Mouse (Mus musculus) ovary, postnatal 10 days (tissue): ENCODE measurements around the gene Hsd17b1.

Experiments used
- DNase-seq: peaks from one replicate; pipeline ENCODE4 v3.0.0; 2022; ENCODE audit warnings: low spot score

Hsd17b1 gene

GRCm38 (mm10) chr11:101061049-101061448 lies 17.2 kb upstream of the Hsd17b1 start:
- no peak for DNase-seq

DNA sequence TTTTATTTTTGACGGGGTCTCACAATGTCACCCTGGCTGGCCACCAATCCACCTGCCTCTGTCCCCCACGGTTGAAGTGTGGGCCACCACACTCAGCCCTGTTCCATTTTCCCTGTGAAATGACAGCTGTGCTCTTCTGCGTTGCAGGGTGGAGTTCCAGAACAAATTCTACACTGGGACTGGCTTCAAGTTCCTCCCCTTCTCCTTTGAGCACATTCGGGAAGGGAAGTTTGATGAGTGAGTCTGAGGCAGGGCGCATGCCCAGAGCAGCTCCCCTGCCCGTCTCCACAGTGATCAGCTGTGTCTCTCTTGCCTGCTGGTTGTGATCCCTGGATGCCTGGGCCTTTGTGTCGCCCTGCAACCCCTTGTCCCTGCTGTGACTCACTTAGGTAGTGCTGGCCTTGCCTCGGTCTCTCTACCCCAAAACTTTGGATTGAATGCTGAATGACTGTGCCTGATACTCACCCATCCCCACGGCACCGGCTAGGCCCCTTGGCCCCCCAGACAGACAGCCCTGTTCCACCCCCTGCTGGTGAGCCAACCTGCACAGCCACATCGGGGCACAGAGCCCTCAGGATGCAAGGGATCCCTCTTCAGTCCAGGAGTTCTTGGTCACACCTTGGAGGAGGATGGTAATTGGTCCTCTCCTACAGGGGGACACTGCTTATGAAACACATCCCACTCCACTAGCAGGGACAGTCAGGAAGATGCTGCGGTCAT lies 15.9 kb upstream of the Hsd17b1 start:
- no peak for DNase-seq

DNA sequence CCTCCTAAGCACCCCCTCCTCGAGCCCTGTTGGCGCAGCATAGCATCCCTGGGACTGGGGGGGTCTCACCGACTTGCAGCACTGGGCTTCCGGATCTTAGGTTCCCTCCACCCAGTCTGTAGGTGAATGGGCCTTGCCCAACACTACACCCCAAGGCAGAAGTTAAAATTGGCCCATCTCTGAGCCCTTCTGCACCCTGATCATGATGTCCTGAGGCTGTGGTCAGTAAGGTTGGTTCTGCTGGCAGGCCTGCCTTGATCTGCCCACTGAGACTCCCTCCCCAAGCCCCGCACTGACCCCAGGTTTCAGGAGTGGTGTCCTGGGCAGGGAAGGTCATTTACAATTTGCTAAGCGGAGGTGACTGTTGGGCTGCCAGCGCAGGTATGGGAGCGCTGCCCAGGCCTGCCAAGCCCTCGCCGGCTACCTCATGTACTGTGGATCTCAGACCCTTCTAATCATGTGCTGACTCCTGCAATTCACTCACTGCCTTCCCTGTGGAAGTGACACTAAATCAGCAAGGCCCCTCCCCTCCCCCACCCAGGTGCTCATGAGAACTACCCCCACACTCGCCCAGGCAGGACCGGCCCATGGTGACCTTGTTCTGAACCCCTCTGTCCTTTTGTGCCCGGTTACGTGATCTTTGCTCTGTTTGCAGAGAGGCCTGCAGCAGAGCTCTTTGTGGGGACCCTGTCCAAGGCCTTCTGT lies 15.1 kb upstream of the Hsd17b1 start:
- no peak for DNase-seq

DNA sequence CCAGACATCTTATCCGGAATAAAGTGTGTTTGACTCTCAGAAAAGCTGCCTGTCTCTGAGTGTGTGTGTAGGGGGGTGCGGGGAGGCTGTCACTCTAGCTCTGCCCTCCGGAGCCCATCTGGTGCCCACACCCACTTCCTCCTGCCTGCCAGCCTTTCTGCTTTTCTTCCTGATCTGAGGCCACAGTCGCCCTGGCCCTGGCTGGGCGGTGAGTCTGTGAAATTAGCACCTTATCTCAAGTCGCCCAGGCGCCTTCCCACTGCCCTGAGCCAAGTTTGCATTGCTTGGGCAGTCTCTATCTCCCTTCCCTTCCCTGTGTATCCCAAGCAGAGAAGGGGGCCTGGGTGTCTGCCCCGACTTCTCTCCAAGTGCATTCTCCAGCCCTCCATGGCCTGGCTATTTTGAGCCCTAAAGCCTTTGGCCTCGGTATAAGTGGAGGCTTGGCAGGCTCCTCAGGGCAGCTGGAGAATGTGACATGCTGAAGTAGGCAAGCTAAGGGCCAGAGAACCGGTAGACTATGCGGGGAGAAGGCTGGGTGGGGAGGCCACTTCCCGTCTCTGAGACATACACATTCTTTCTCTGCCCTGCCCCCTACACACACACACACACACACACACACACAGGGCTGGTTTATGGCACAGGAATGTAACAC lies 14.4 kb upstream of the Hsd17b1 start:
- no peak for DNase-seq

GRCm38 (mm10) chr11:101064462-101064861 lies 13.7 kb upstream of the Hsd17b1 start:
- no peak for DNase-seq

DNA sequence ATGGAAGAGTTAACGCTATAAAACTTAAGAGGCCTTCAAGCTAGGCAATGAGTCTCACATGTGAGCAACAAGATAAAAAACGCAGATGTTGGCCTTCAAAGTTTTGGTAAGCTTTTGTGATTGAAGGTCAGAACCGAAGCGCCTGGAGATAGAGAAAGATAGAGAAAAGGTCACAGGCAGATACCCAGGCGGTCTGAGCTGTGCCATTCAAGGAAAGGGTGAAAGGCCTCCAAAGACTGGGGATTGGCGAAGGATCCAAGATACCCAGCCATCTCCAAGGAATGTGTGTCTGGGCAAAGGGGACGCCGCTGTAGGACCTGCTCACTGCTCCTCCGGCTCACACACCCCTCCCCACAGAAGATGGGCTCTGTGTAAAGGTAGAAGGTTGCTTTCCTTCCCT lies 13.2 kb upstream of the Hsd17b1 start:
- no peak for DNase-seq

GRCm38 (mm10) chr11:101066549-101067412 lies 11.4 kb upstream of the Hsd17b1 start:
- peak; percentile 83 for DNase-seq

DNA sequence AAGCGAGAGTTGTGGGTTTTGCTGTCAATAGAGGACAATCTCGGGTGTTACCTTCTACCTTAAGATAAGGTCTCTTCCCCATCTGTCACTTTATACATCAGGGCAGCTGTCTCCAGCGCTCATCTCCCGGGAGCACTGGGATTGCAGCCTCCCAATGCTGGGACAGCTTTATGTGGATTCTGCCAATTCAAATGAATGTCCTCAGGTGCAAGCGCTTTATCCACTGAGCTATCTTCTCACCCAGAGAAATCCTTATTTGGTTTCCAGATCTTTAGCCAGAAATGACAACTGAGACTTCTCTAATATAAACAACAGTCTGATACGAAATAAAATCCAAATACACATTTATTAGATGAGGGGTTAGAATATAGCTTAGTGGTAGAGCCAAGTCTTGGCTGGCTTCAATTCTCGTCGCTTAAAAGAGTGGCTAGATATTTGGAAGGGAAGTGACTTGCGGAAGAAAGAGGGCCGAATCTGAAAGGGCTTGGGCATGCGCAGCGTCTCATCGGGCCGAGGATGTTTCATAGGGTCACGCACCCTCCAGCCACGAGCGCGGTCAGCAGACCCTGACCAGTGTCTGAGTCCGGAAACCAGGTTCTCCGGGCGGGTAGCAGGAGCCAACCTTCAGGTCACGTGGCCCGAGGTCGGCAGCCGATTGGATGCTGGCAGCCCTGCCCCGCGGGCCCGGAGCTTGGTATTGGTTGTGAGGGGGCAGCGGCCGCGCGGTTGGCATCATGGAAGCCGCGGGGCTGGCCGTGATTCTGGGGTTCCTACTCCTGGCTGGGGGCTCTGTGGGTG lies 8.6 kb upstream of the Hsd17b1 start, which contains the start of gene Naglu:
TSS of gene Naglu (plus strand) at position 622 of the 798 bp plus-strand sequence.
- peak; percentile 93 for DNase-seq

DNA sequence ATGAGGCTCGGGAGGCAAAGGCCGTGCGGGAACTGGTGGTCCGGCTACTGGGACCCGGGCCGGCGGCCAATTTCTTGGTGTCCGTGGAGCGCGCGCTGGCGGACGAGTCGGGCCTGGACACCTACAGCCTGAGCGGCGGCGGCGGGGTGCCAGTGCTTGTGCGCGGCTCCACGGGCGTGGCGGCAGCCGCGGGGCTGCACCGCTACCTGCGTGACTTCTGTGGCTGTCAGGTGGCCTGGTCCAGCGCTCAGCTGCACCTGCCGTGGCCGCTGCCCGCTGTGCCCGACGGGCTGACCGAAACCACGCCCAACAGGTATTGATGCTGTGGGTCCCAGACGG lies 8.1 kb upstream of the Hsd17b1 start:
- DNase-seq = no peak

DNA sequence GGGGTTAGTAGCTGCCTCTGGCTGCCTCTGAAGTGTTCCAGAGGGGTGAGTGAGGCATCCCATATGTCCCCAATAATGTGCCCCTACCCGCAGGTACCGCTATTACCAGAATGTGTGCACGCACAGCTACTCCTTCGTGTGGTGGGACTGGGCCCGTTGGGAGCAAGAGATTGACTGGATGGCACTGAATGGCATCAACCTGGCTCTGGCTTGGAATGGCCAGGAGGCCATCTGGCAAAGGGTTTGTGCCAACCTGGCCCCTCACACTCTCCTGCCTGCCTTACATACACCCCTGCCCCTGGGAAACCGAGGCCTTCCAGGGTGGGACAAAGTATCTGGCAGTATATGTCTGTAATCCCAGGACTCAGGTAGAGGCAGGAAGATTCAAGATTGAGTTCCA lies 7.2 kb upstream of the Hsd17b1 start:
- DNase-seq = no peak

DNA sequence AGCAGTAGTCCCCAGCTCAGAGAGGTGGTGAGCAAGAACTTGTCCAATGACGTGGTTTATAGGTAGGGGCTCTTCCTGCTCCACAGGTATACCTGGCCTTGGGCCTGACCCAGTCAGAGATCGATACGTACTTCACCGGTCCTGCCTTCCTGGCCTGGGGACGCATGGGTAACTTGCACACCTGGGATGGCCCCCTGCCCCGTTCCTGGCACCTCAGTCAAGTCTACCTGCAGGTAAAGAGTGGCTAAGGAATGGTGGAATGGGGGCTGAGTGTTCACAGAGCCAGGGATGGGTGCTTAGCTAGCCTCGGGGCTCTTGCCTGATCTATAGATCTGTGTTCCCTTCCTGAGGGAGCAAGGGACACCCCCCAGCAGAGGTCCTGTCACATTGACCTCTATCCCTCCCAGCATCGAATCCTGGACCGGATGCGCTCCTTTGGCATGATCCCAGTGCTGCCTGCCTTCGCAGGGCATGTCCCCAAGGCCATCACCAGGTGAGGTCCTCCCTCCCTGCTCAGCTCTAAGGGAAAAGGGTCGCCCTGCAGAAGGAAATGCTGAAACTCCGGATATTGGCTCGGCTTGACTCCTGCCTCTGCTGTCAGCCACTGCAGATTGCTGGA lies 6.3 kb upstream of the Hsd17b1 start:
- no peak for DNase-seq

DNA sequence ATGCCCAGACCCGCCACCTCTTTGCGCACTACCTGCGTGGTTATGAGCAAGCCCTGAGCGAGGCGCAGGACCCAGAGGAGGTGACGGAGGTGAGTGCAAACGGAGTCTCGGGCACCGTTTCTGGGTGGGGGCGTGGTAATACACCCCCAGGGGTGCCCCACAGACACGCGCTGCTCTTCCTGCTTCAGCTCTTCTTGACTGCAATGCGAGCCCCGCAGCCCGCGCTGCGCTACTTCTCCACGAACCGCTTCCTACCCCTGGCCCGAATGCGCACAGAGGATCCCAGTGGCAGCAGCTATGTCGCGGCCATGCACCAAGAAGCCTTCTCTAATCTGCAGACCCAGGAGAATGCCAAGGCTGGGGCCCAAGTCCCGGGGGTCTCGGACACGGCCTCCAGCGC lies 1.5 kb downstream of the Hsd17b1 start:
- no peak for DNase-seq

GRCm38 (mm10) chr11:101080421-101080820 lies 2.2 kb downstream of the Hsd17b1 start:
- DNase-seq = no peak

DNA sequence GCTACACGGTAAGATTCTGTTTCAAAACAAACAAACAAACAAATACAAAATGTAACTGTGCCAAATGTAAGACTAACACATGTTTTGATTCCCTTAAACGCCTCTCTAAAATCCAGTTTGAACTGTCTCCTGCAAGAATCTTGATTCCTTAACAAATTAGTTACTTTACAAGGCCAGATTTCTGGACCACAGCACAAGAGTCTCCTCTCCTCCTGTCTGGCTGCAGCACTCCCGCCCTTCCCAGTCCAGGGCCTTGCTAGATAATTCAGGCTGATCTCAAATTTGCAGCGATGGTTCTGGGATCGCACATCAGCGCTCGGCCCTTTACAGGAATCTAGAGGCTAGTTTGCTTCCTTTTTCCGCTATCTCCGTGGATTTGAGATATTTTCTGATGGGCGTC lies 3.4 kb downstream of the Hsd17b1 start:
- no peak for DNase-seq

DNA sequence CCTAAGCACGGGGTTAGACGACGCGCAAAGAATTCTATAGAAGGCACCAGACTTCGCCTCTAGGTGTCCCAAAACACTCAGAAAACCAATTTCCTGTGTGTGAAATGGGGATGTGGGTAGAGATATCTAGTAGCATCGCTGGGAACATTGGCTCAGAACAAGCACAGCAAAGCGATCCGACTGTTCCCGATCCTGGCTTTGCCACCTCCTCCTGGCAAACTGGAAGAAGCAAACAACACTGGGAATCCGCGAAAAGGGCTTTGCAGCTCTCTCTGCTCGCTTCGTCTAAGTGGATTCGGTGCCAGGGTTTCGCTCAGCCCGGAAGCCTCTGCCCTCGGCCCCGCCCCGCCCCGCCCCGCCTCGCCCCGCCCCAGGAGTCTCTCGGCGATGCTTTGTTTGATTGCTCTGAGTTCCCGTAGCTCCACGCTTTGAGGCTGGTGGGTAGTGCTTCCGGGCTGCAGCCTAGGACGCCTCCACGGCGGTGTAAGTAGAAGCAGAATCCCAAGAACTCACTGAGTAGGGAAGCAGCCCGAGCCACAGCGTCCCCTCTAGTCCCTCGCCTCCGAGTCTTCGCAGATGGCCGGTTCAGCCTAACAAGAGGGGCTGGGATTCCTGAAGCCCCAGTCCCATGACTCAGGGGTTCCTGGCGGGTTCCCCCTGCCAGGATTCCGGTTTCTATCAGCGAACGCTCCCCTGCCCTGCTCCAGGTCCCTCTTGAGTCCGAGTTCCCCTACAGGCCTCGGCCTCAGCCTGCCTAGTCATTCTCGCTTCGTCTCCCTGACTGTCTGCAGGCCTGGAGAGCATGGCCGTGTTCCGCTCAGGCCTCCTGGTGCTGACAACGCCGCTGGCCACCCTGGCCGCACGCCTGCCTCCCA lies 4.2 kb downstream of the Hsd17b1 start, which contains the start of gene Coasy:
TSS of gene Coasy (plus strand) at position 358 of the 875 bp plus-strand sequence.
- peak; percentile 53 for DNase-seq

DNA sequence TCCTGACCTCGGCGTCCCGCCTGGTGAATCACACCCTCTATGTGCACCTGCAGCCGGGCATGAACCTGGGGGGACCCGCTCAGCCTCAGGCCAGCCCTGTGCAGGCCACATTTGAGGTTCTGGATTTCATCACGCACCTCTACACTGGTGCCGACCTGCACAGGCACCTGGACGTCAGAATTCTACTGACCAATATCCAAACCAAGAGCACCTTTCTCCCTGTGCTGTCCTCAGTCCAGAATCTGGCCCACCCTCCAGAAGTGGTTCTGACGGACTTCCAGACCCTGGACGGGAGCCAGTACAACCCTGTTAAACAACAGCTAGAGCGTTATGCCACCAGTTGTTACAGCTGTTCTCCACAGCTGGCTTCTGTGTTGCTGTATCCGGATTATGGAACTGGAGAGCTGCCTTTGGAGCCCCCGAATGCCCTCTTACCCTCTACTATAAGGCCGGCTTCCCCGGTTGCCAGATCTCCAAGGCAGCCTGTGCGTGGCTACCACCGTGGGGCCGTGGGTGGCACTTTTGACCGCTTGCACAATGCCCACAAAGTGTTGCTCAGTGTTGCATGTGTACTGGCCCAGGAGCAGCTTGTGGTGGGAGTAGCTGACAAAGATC lies 5.0 kb downstream of the Hsd17b1 start:
- DNase-seq = no peak

DNA sequence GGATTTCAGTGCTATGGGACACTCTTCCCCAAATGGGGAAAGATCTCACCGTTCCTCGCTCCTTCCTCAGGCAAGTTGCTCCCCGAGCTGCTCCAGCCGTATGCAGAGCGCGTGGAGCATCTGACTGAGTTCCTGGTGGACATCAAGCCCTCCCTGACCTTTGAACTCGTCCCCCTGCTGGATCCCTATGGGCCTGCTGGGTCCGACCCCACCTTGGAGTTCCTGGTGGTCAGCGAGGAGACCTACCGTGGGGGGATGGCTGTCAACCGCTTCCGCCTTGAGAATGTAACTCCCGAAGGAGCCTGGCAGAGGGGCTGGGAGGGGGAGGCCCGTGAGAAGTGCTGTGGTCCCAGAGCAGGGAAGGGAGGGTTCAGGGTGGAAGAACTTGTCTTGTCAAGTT lies 6.0 kb downstream of the Hsd17b1 start:
- no peak for DNase-seq

- no peak for DNase-seq
These were observed 6.6 kb downstream of the Hsd17b1 start for GRCm38 (mm10) chr11:101084811-101085210.

DNA sequence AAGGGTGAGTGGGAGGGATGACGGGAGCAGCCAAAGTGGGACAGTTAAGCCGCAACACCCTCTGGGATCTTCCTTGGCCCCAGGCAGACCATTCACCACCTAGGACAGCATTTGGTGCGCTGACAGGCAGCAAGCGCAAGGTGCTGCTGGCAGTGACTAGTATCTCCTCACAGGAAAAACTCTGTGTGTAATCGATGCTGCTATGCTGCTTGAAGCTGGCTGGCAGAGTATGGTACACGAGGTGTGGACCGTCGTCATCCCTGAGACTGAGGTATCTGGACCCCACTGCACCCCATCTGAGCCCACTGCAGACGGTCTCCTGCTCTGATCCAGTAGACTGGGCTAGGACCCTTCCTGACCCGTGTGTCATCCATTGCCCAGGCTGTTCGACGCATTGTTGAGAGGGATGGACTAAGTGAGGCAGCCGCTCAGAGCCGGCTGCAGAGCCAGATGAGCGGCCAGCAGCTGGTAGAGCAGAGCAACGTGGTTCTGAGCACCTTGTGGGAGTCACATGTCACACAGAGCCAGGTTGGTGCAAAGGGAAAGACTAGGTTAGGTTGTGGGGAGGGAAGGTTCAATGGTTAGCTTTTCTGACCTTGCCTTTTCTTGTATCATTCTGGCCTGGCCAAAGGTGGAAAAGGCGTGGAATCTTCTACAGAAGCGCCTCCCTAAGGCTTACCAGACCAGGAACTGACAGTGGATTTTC lies 7.6 kb downstream of the Hsd17b1 start:
- DNase-seq = no peak
